Mouse (Mus musculus) frontal cortex, postnatal 25 days (tissue): ENCODE results near the gene Fasn.

Experiments
- DNase-seq, 2 experiments: peaks; one replicate each; pipeline ENCODE4 v3.0.0; 2022; ENCODE audit warnings: low spot score in 2 of 2

Fasn gene

GRCm38 (mm10) chr11:120761811-120762671 lies 62.3 kb downstream of the Fasn start:
- DNase-seq = no peak

DNA sequence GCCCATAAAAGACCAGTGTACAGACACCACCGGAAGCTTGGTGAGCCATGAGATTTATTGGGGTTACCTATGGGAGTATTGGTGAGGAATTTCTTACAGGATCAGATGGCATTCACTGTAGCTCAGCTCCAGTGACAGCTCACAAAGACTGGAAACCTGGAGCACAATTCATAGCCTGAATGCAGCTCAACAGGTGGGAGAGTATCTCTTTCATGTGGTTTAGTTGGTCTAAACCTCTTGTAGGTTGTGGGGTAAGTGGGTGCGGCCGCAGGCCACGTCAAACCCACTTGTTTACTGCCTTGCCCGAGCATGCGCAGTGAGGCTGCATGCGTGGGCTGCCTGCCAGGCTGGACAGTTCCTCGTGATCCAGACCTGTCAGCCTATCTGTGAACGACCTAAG lies 64.1 kb downstream of the Fasn start:
- no peak for DNase-seq
